Mouse (Mus musculus) adrenal gland, postnatal 14 days (tissue): ENCODE measurements around the gene Bicra. TPM values are rescaled to one million over a fixed set of nuclear protein-coding genes. Genes with fewer than 3 reads are reported as not detected.

Experiments used
- DNase-seq: peaks from one replicate; pipeline ENCODE4 v3.0.0; 2021; ENCODE audit warnings: mixed read lengths
- total RNA-seq: library from RNA; stranded (reverse); gene quantifications from 2 replicates; pipeline ENCODE4 v1.2.3, GENCODE M21; 2021

Gene Bicra
- total RNA-seq, 1 experiment from 2014 or later: 16.1 TPM

- no peak for DNase-seq
These were observed 102.5 kb downstream of the Bicra start for GRCm38 (mm10) chr7:15945211-15945610.

GRCm38 (mm10) chr7:15944311-15944710 is 103.4 kb downstream of the Bicra start:
- no peak for DNase-seq

GRCm38 (mm10) chr7:15938621-15939020 is 109.1 kb downstream of the Bicra start:
- DNase-seq: no peak

GRCm38 (mm10) chr7:15937491-15937890 is 110.2 kb downstream of the Bicra start:
- no peak for DNase-seq

GRCm38 (mm10) chr7:15933437-15934359 is 114.0 kb downstream of the Bicra start:
- DNase-seq: peak; percentile 29

- no peak for DNase-seq
These were observed 116.1 kb downstream of the Bicra start for GRCm38 (mm10) chr7:15931635-15932034.

GRCm38 (mm10) chr7:15930543-15930942 is 117.2 kb downstream of the Bicra start:
- DNase-seq: no peak

GRCm38 (mm10) chr7:15929910-15930309 is 117.8 kb downstream of the Bicra start:
- DNase-seq: peak; percentile 86

- peak; percentile 93 for DNase-seq
These were observed 125.4 kb downstream of the Bicra start, which contains the start of gene Selenow for GRCm38 (mm10) chr7:15922220-15922773. TSS of gene Selenow (minus strand) at chr7:15922402.

GRCm38 (mm10) chr7:15921796-15922195 is 125.9 kb downstream of the Bicra start:
- DNase-seq: peak; percentile 44

Other genes with a start within 250 kb of the Bicra start
- not detected in 2 replicates for gene Obox6, start 208.2 kb downstream of the Bicra start, total RNA-seq
- not detected in 2 replicates for gene Crx, start 168.0 kb downstream of the Bicra start, total RNA-seq
- not detected in 2 replicates for gene Crxos, start 165.3 kb downstream of the Bicra start, total RNA-seq
- gene Selenow, start 125.5 kb downstream of the Bicra start, total RNA-seq: 191 and 202 TPM in 2 replicates
- gene Nop53, start 101.8 kb downstream of the Bicra start, total RNA-seq: 196 and 213 TPM in 2 replicates
- gene Ehd2, start 80.4 kb downstream of the Bicra start, total RNA-seq: 119 and 121 TPM in 2 replicates
- gene Zfp541, start 13.9 kb upstream of the Bicra start, total RNA-seq: 0.07 and 0.08 TPM in 2 replicates
- 117 and 128 TPM in 2 replicates for gene Napa, start 50.5 kb upstream of the Bicra start, total RNA-seq
- gene Kptn, start 72.0 kb upstream of the Bicra start, total RNA-seq: 22.3 and 24.7 TPM in 2 replicates
- gene Slc8a2, start 81.9 kb upstream of the Bicra start, total RNA-seq: 3.6 and 4.1 TPM in 2 replicates
- 9.4 and 16.2 TPM in 2 replicates for gene Meis3, start 127.2 kb upstream of the Bicra start, total RNA-seq
- gene Dhx34, start 174.1 kb upstream of the Bicra start, total RNA-seq: 12.3 and 13.7 TPM in 2 replicates
- gene C5ar2, start 196.2 kb upstream of the Bicra start, total RNA-seq: 0.37 and 0.75 TPM in 2 replicates
- 3.3 and 5.5 TPM in 2 replicates for gene C5ar1, start 211.6 kb upstream of the Bicra start, total RNA-seq
- 16.6 and 21.1 TPM in 2 replicates for gene Inafm1, start 225.7 kb upstream of the Bicra start, total RNA-seq
- 68.1 and 75.4 TPM in 2 replicates for gene Ccdc9, start 238.9 kb upstream of the Bicra start, total RNA-seq